In the genomic region with DNA sequence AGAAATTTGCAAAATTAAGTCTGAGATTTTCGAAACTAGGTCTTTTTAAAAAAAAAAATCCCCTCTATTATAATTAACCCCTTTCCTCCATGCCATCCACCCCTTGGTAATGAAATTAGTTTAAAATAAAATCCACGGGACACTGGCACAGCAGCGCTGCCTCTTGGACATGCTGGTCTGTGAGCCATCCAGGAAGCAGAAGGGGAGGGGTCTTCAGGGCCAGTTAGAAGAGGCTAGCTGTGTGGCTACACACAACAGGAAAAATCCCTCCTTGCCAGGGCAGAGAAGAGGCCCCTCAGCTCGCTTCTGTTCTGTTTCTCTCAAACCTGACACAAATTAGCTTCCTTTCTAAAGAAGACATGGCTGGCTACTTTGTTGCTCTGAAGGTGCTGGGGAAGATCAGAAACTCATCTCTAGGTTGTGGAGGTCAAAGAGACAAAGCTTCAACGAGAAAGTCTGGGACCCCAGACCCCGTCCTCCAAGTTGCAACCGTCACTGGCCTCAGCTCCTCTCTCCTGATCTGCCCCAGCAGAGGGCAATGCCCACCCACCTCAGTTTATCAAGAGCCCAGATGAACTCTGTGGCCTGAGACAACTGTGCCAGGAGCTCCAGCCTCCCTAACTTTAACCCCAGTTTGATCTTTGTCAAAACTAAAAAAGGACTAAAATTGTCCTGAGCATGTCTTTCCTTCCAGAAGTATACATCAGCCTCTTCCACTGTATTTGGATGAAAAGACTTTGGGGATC, we compare ENCODE assay signal across 8 mouse cellular contexts.
DNase-seq lines count a peak whose midpoint lies in the region; ATAC-seq lines count a peak whose summit lies in the region.

No protein-coding gene starts in this region.

- H3K9ac ChIP-seq in heart, embryonic 12.5 days, result no peak overlapping the region
- H3K9ac ChIP-seq in limb, embryonic 15.5 days, result no peak overlapping the region
- H3K9ac ChIP-seq in midbrain, embryonic 15.5 days, result no peak overlapping the region

- 36% methylated on average over 7 of the region's 7 CpGs for whole genome bisulfite sequencing in heart, embryonic 12.5 days
- 39% methylated on average over 7 of the region's 7 CpGs for WGBS in limb, embryonic 15.5 days
- WGBS in midbrain, embryonic 15.5 days, result 48% methylated on average over 7 of the region's 7 CpGs

- peak; percentile 9 for DNase-seq in heart, adult 8-10 months (ENCODE audit: low spot score)
- no peak for DNase-seq in heart, adult 9 months (ENCODE audit: low spot score in 2 of 2)
- peak; percentile 67 for DNase-seq in MN1 (ENCODE audit: low spot score)
- DNase-seq in yolk sac, embryonic 10.5 days (ENCODE audit: low spot score), result peak; percentile 36
- no peak for DNase-seq in adrenal gland, postnatal 25 days

- H3K4me2 ChIP-seq in heart, embryonic 12.5 days, result no peak overlapping the region
- no peak overlapping the region for H3K4me2 ChIP-seq in limb, embryonic 15.5 days
- H3K4me2 ChIP-seq in midbrain, embryonic 15.5 days, result no peak overlapping the region

- H3K36me3 ChIP-seq in heart, embryonic 12.5 days, result no peaks in the 10 kb centered on the region
- no peaks in the 10 kb centered on the region for H3K36me3 ChIP-seq in limb, embryonic 15.5 days
- no peaks in the 10 kb centered on the region for H3K36me3 ChIP-seq in midbrain, embryonic 15.5 days (replicated peaks)

- no peaks in the 10 kb centered on the region for H3K9me3 ChIP-seq in heart, embryonic 12.5 days (replicated peaks)
- no peaks in the 10 kb centered on the region for H3K9me3 ChIP-seq in limb, embryonic 15.5 days
- no peaks in the 10 kb centered on the region for H3K9me3 ChIP-seq in midbrain, embryonic 15.5 days

- no peak overlapping the region for H3K4me3 ChIP-seq in heart, embryonic 12.5 days
- H3K4me3 ChIP-seq in limb, embryonic 15.5 days, result no peak overlapping the region
- no peak overlapping the region for H3K4me3 ChIP-seq in midbrain, embryonic 15.5 days

- ATAC-seq in heart, embryonic 12.5 days (ENCODE audit: insufficient number of reproducible peaks, low FRiP score), result 0 out of 2 replicates have a peak, but pooled peaks have one; percentile 56
- no peak for ATAC-seq in limb, embryonic 15.5 days (ENCODE audit: insufficient number of reproducible peaks, low FRiP score, low TSS enrichment, low read depth)
- ATAC-seq in midbrain, embryonic 15.5 days (replicated peaks), result no peak

- H3K27me3 ChIP-seq in heart, embryonic 12.5 days (replicated peaks), result no peaks in the 10 kb centered on the region
- no peaks in the 10 kb centered on the region for H3K27me3 ChIP-seq in limb, embryonic 15.5 days
- no peaks in the 10 kb centered on the region for H3K27me3 ChIP-seq in midbrain, embryonic 15.5 days (replicated peaks)

- peaks cover 29% of the 10 kb centered on the region for H3K4me1 ChIP-seq in heart, embryonic 12.5 days (replicated peaks)
- peaks cover 35% of the 10 kb centered on the region for H3K4me1 ChIP-seq in limb, embryonic 15.5 days
- peaks cover 5% of the 10 kb centered on the region; the same call in 1 of the 2 replicates for H3K4me1 ChIP-seq in midbrain, embryonic 15.5 days

- H3K27ac ChIP-seq in heart, embryonic 12.5 days (ENCODE audit: poor library complexity, severe bottlenecking), result peak overlapping the region; percentile 85
- H3K27ac ChIP-seq in limb, embryonic 15.5 days, result 0 out of 2 replicates have a peak overlapping the region, but pooled peaks have one; percentile 50
- no peak overlapping the region for H3K27ac ChIP-seq in midbrain, embryonic 15.5 days

Comparison
In these comparisons a context has a peak if more than half of its experiments do, and no peak if none do; other contexts are left out.
1. DNase-seq: peak in heart, adult 8-10 months (single experiment), MN1 (single experiment) and yolk sac, embryonic 10.5 days (single experiment); none in heart, adult 9 months (0 of 2) and adrenal gland, postnatal 25 days (single experiment).